Mouse (Mus musculus) urinary bladder, adult 18-20 months (tissue): Measurements from ENCODE around the gene Grhpr.
"Not testable (repeated sequence)": the region's sequence is repeated elsewhere in the genome, so short reads cannot be mapped to it uniquely, and the experiment has no call there.

ENCODE experiments used
- DNase-seq, 2 experiments: peaks; one replicate each; pipeline ENCODE4 v3.0.0; 2022; ENCODE audit warnings: low spot score in 2 of 2, mixed read lengths in 2 of 2

Grhpr gene

GRCm38 (mm10) chr4:45015615-45016014, 34.4 kb downstream of the Grhpr start:
- peak in 1 of 2 experiments; percentile 25 for DNase-seq

DNA sequence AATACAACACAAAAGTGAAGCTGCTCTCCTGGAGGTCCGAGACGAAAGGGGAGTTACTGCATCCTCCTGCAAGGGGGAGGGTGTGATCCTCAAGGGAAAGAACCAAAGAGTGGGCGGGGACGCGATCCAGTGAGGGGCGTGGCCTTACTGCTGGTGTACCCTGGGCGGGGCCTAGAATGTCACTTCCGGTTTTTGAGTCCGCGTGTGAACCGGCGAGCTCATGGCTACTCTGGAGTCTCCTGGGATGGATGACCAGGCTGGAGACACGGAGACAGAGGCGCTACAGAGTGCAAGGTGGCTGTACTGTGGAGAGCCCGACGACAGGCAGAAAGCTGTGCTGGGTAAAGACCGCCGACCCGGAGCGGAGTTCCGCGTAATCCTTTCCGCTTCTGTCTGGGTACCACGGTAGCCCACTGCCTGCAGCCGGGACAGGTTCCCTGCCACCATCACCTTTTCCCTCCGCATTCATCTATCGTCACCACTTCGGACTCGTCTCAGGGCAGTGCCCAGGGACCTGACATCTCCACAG, 37.3 kb downstream of the Grhpr start, which contains the start of gene Polr1e:
Gene Polr1e (plus strand): TSS at position 132 of the 529 bp plus-strand sequence.
- DNase-seq, result peak; percentile 90 to 92

- DNase-seq, result no peak
Observed at GRCm38 (mm10) chr4:45019009-45019408, 37.8 kb downstream of the Grhpr start.

- no peak for DNase-seq
Observed at GRCm38 (mm10) chr4:45026459-45026858, 45.3 kb downstream of the Grhpr start.

DNA sequence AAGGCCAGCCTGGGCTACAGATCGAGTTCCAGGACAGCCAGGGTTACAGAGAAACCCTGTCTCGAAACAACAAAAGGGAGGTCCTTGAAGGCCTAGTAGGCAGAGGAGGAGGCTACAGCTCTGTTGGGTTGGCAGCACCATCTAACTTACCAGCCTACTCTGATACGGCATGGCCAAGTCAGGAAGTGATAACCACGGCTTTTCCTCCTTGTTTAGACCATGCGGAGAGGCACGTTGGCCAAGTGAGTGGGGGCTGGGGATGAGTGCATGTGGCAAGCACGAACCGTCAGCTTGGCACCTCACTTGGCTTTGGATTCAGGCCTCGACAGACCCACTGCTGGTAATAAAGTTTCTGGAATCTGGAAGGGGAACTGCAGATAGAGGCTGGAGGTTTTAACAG, 51.4 kb downstream of the Grhpr start:
- no peak for DNase-seq

- no peak for DNase-seq
Observed at GRCm38 (mm10) chr4:45034693-45035628, 53.8 kb downstream of the Grhpr start.

DNA sequence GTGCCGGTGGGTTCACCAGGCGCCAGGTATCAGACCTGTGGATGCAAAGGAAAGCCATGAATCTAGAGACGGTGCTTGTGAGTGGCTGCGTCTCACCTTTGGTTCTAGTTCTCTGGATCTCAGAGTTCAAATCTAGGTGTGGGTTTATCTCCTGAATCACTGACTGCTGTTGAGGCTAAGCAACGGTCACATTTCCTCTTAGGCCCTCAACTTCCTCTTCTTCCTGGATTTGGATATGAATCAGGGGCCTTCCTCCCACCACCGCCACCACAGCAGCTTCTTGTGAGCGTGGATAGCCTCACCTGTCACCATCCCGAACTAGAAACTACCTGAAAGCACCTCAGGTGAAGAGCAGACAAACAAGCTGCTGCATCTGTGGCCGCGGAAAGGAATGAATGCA, 54.9 kb downstream of the Grhpr start:
- no peak for DNase-seq

DNA sequence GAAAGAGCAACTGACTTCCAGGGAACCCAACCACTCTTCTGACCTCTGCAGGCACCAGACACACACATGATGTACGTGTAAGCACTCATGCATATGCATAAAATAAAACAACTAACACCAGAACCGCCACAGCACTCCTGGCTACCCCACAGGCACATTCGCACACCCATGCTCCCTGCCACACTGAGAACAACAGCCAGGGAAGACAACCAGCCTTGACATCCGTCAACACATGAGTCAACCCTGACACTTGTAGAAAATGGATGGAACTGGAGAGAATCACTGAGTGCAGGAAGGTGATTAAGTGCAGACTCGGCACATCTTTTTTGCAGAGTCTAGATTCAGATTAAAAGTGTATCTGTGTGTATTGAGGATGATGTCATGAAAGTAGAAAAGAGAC, 55.4 kb downstream of the Grhpr start:
- no peak for DNase-seq

- no peak for DNase-seq
Observed at GRCm38 (mm10) chr4:45037455-45038410, 56.5 kb downstream of the Grhpr start.

DNA sequence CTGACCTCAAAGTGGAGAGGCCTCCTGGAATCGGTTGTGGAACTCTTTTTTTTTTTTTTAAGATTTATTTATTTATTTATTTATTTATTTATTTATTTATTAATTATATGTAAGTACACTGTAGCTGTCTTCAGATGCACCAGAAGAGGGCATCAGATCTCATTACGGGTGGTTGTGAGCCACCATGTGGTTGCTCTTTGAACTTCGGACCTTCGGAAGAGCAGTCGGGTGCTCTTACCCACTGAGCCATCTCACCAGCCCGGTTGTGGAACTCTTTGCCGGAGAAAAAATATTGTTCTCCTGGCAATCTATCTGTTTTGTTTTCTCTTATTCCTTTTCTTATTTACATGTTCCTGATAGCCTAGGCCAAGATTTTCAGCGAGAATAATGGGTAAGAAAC, 57.7 kb downstream of the Grhpr start:
- DNase-seq, result not testable (repeated sequence)

DNA sequence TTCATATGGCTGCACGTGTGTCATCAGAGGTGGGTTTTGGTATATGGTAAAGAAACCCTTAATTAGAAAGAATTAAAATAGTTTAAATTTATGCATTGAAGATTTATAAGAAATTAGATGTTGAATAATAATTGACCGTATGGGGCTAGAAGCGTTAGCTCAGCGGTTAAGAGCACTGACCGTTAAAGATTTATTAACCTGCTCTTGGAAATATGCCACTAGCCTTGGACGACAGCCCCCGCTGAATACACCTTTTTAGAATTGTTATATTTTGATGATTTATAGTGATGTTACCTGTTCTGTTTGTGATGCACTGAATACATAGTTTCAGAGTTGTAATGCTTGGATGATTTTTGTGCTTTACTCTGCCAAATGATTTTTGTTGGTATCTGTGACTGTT, 58.4 kb downstream of the Grhpr start:
- DNase-seq, result not testable (repeated sequence)
